Mouse (Mus musculus) spleen, embryonic (tissue): ENCODE measurements around the gene Blcap.
"Not testable (repeated sequence)": the region's sequence is repeated elsewhere in the genome, so short reads cannot be mapped to it uniquely, and the experiment has no call there.

ENCODE experiments used
- CTCF ChIA-PET: fragments of 350-600 bp; sonication (Branson Sonifier 250); formaldehyde crosslinking; loops from one replicate; lab custom pipeline; 2022; lab: Charles Lee

Gene Blcap

DNA sequence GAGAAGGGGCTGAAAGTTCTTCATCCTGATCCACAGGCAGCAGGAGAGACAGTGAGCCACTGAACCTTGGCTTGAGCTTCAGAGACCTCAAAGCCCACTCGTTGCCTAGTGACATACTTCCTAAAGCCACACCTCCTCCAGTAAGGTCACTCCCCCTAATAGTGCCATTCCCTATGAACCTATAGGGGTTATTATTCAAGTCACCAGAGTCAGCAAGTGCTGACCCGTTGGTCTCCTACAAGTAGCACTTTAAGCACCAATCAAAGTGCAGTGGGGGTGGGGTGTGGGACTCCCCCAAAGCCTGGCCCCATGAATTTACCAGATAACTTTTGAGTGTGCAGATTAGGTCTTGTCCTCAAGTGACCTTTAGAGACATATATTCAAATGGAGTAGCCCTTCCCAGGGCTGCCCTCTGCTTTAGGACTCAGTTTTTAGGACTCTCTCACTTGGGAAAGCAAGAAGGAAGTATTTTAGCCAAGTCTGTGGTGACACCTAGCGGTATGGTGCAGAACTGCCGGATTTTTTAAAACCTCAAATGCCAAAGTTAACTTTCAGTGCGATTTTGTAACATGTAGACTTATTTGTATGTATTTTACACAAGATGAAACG is at the start of gene Blcap:
Gene Blcap (minus strand): TSS at position 51 of the 609 bp plus-strand sequence.
- CTCF ChIA-PET = interaction anchor here (1.4 kb wide), 1 partner anchor 230 kb away, joined by 4 read pairs; no protein-coding TSS in a partner anchor

GRCm38 (mm10) chr2:157618393-157618792 is 47.3 kb upstream of the Blcap start:
- CTCF ChIA-PET = no interaction called here

DNA sequence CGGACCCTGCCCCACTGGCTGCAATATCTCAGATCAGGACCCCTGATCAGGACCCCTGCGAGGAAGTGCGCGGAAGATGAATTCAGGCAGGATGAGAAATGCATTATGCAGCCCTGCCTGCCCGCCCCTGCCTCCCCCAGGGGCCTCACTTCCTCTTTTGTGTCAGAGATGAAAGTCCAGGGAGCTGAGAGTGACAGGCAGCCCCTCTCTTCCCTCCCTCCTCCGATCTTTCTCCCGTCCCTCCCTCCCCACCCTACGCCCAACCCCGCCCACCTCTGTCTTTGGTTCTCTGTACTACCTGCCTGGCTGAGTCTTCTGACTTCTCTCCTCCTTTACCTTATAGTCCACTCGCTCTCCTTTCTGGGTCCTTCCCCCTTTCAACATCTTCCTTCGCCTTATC is 42.9 kb upstream of the Blcap start:
- CTCF ChIA-PET = no interaction called here

- CTCF ChIA-PET = no interaction called here
Measured at GRCm38 (mm10) chr2:157611735-157612134, 40.7 kb upstream of the Blcap start.

DNA sequence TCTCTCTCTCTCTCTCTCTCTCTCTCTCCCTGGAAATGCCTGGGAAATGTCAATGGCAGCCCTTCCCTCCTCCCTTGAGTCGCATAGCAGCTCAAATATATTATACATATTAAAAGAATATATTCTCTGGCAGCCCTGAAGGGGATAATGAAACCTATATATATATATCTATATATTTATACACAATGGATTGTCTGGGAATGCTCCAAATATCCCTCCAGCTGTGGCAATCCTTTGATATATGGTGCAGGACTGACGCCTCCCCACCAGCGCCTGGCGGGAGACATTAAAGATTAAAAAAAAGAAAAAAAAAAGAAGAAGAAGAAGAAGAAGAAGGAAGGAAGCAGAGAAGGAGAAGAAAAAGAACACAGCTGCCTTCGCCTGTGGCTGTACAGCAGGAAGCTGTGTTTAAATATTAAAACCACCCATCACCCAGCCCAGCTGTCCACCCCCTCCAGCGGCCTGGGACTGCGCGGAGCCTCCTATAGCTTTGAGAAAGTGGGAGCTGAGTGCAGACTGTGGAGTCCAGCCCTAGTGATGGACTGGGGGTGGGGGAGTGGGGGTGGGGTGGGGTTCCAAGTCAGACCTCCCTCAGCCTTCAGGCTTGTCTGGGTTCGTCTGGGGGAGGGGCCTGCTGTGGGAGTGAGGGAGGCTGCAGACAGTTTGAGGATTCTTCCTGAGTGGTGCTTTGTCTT is 36.6 kb upstream of the Blcap start:
- CTCF ChIA-PET = interaction anchor here (0.6 to 0.7 kb wide), 3 partner anchors 11 to 1109 kb away, joined by 3 to 5 read pairs (median 4); no protein-coding TSS in a partner anchor

DNA sequence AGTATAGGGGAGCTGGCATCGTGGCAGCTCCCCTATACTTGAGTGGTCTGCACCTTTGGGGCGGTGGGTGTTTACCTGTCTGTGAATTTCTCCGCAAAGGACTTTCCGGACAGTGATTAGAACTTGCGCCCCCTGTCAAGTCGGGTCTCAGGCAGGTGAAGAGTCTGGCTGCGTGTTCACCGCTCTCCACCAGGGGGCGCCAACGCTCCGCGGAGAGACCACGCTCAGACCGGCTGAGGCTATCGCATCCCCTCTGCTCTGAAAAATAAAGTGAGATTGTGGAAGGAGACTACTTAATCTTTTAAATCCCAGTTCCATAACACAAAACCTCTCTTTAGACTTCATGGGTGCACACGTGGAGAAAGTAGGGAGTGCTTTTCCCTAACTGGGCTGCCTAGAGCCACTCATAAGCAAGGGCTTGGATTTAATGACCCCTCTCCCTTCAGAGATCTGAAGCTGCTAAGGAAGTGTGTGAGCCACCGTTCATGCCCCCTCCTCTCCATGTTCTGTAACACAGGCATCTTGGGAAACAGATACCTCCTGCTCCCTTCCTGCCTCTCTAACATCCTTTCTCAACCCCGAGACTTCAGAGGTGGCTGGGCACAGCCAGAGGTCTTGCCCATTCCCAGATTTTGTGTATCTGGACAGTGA is 34.1 kb upstream of the Blcap start:
- CTCF ChIA-PET = no interaction called here

DNA sequence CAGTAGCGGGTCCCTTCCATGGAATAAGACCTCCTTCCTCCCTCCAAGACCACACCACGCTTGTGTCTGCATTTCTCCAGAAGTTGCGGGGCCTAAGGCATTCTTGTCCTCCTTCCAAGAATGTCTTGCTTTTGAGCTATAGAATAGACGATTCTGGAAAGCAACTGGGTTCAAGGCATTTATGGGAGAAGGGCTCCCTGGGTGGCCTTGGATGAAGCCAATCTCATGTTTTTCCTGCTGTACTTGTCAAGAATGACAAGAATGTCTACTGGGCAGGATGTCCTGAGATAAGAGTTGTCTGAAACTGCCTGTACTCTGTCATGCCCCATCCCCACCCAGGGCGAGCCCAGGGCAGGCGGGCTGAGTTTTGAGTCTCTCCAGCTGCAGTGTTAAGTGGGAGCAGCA is 30.4 kb upstream of the Blcap start:
- CTCF ChIA-PET = no interaction called here

GRCm38 (mm10) chr2:157596876-157597566 is 25.9 kb upstream of the Blcap start:
- CTCF ChIA-PET = no interaction called here

DNA sequence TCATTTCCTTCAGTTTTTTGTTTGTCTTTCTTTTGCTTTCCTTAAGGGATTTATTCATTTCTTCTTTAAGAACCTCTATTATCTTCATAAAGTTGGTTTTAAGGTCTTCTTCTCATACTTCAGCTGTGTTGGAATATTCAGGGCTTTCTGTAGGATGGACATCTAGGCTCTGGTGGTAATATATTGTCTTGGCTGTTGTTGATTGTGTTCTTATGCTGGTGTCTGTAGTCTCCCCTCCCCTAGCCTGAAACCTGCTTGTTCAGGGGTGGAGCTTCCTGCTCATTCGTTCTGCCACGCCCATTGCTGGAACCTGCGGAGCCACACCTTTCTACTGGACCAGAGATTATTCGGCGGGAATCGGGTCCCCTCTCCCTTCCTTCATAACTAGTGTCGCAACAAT is 14.3 kb upstream of the Blcap start:
- CTCF ChIA-PET = not testable (repeated sequence)

DNA sequence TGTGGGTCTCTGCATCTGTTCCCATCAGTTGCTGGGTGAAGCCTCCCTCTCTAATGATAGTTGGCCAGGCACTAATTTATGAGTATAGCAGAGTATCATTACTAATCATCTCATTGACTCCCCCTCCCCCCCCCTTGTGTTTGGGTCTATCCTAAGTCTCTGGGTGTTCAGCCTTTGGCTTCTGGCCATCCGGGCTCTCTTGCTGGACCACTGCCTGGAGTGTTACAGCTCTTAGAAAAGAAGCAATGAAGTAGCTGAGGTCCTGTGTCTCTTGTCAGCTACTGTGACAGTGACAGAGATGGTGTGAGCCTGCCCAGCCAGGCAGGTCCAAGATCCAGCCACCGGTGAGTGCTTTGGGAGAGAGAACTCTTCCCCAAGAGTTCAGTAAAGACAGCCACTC is 1.7 kb upstream of the Blcap start:
- CTCF ChIA-PET = interaction anchor here (0.6 kb wide), 1 partner anchor 120 kb away, joined by 3 read pairs; no protein-coding TSS in a partner anchor

- CTCF ChIA-PET = interaction anchor here (0.6 to 1.4 kb wide), 3 partner anchors 113 to 275 kb away, joined by 3 to 7 read pairs (median 4); no protein-coding TSS in a partner anchor
Measured at GRCm38 (mm10) chr2:157569796-157570485, 1.1 kb downstream of the Blcap start.

DNA sequence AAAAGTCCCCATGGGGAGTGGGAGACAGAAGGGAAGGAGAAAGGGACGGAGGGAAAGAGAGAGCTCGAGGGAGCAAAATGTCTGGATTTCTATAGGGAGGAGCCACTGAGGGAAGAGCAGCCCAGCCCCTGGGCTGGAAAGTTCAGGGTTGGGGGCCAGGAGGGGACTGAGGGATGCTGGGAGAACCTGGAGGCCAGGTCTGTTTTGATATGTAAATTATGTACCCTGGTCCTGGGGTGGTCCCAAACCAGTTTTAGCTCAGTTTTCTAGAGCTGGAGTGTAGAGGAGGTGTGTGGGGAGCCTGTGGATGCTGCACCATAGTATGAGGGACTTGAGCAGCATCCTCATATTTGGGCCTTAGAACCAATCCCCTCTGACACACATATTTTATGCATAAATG is 2.2 kb downstream of the Blcap start:
- CTCF ChIA-PET = interaction anchor here (0.6 to 1.4 kb wide), 3 partner anchors 112 to 1003 kb away, joined by 3 read pairs; no protein-coding TSS in a partner anchor

DNA sequence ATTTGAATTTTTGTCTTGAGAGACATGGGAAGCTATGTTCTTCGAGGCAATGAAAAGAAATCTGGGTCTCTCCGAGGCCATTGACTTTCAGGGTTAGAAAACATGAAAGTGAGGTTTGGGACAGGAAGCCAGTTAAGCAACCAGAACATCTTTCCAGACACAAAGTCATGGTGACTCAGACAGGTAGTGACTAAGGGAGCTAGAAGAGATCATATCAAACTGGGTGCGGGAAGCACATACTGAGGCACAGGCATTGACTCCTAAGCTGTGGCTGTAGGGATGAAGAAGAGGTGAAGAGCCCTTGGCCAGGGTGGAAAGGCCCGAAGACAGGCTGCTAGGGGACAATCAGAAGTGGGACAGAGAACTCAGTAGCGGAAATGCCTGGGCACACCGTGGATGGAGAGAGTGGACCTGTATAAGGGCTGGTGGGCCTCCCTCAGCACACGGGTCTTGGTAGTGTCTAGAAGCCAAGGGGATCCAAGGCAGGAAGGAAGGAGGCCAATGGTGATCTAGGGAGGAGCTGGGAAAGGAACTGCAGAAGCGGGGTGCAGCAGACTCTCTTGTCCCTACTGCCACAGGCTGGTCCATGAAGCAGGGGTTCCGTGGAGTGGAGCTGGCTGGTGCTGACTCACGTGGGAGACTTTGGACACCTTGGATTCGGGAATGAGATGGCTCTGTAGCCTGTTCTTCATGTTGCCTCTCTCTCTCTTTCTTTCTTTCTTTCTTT is 3.7 kb downstream of the Blcap start:
- CTCF ChIA-PET = interaction anchor here (0.5 to 1.4 kb wide), 3 partner anchors 170 to 280 kb away, joined by 3 to 5 read pairs (median 3); no protein-coding TSS in a partner anchor

DNA sequence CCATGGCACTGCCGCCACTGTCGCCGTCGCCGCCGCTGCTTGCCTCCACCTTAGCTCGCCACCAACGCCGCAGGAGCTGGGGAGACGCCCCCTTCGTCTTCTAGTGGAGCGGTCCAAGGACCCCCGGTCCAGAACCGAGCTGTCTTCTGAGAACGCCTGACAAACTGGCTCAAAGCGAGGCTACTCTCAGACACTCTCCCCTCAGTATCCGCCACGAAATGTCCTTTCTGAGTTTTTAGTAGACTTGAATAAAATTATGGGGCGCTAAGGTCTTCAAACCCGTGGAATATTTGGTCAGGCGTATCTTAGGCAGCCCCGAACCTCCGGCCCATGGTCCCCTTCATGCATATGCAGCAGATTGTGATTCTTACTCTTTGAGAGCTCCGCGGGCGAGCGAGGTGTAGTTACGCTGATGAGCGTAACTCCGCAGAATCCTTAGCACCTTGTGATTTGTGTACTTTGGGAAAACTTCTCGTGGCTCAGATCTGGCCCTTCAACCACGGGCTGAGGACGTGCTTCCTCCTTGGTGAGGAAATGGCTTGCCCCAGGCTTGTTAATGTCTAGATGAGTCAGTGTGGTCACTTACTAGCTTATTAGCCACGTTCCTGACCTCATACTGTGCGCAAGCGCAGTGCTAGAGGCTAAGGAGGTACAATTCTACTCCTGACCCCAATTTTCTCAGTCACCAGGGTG is 4.7 kb downstream of the Blcap start:
- CTCF ChIA-PET = no interaction called here

DNA sequence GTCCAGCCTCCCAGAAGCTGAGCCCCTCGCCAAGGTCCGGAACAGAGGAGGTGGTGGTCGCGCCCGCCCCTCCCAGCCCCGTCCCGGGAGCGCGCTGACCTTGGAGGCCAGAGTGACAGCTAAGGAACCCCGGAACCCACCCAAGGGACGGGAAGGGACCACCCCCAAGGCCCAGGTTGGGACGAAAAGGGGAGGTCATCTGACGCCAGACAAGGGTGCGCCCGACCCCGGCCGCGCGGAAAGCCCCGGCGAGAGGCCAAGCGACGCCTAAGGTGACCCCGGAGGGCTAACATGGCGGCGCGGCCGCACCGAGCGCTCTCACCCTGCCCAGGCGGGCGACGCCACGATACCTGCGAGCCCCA is 5.2 kb downstream of the Blcap start:
- CTCF ChIA-PET = no interaction called here

GRCm38 (mm10) chr2:157565446-157565845 is 5.6 kb downstream of the Blcap start:
- CTCF ChIA-PET = no interaction called here

DNA sequence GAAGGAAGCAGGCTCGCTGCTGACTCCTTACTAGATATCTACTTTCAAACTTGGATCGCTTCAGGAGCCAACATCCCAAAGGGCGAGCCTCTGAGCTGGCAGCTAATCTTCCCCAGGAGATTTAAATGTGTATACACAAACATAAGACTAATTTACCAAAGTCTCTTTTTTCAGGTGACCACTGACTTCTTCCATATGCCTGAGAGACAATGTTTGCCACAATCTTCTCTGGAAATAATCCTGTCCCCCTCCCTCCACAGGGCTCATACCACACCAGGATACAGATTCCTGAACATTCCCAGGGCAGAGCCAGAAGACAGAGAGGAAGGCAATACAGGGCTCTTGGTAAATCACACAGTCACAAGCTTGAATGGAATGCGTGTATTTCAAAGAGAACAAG is 6.4 kb downstream of the Blcap start:
- CTCF ChIA-PET = no interaction called here

DNA sequence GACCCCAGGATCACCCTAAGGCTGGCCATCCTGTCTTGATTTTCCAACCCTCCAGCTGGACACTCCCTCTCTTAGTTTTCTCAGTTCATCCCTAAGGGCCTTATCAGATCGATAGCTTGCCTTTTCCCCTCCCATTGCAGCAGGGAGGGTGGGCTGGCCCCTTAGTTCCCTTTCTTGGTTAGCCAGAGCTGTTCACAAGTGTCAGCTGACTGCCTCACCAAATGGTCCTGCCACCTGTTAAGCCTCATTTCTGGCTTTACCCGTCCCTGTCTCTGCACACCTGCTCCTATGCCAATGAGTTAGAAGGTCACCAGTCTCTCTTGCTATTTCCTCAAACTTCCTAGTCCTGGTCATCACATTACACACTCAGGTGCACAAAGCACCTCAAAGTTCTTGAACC is 8.0 kb downstream of the Blcap start:
- CTCF ChIA-PET = no interaction called here

GRCm38 (mm10) chr2:157561165-157561836 is 9.8 kb downstream of the Blcap start:
- CTCF ChIA-PET = no interaction called here
